Mouse (Mus musculus) kidney, embryonic 16.5 days (tissue): ENCODE measurements around the gene Trib3. TPM values are rescaled to one million over a fixed set of nuclear protein-coding genes. Genes with fewer than 3 reads are reported as not detected.
A peak's percentile ranks its signal among the peaks of the same experiment; 100 is the strongest.

Experiments
- ATAC-seq: fragments of 200-750 bp; cut with Nextera tagmentation; 2 replicates; pipeline ENCODE4 v1.8.0; 2017; ENCODE audit warnings: moderate TSS enrichment; ENCODE audit not compliant: low FRiP score, low TSS enrichment
- H3K27ac ChIP-seq: fragments of 300-500 bp; sonication (generic); 2 replicates; pipeline ENCODE4 v1.5.1; 2014; ENCODE audit warnings: low read length
- H3K27me3 ChIP-seq: fragments of 300-500 bp; sonication (generic); 2 replicates; pipeline ENCODE4 v1.6.1; 2014; ENCODE audit warnings: low read length, control low read depth, mixed read lengths; ENCODE audit not compliant: insufficient read depth
- H3K36me3 ChIP-seq: fragments of 300-500 bp; sonication (generic); 2 replicates; pipeline ENCODE4 v1.6.1; 2014; ENCODE audit warnings: low read length, control low read depth, mixed read lengths; ENCODE audit not compliant: insufficient read depth
- H3K4me1 ChIP-seq: fragments of 300-500 bp; sonication (generic); 2 replicates; pipeline ENCODE4 v1.6.1; 2014; ENCODE audit warnings: low read length, control low read depth, mixed read lengths; ENCODE audit not compliant: insufficient read depth
- H3K4me2 ChIP-seq: fragments of 300-500 bp; sonication (generic); replicated peaks from 2 replicates; pipeline ENCODE4 v1.6.1; 2014; ENCODE audit warnings: low read depth, low read length
- H3K4me3 ChIP-seq: fragments of 300-500 bp; sonication (generic); 2 replicates; pipeline ENCODE4 v1.5.1; 2014; ENCODE audit warnings: mild to moderate bottlenecking, low read length
- H3K9ac ChIP-seq: fragments of 300-500 bp; sonication (generic); replicated peaks from 2 replicates; pipeline ENCODE4 v1.6.1; 2014; ENCODE audit warnings: low read length
- H3K9me3 ChIP-seq: fragments of 300-500 bp; sonication (generic); 2 replicates; pipeline ENCODE4 v1.6.1; 2016; ENCODE audit warnings: low read length, control low read depth
- WGBS: fragments of 180-500 bp; shearing (Covaris S2); extraction: QIAGEN DNeasy Blood & Tissue Kit; methylation state at CpG from one replicate; pipeline ENCODE4 v1.1.7; 2014; 5-methylcytosine and 5-hydroxymethylcytosine counted together
- polyA plus RNA-seq: library from polyadenylated mRNA; unstranded; fragments of >200 nt; fragmentation: Nextera tagmentation; extraction: Ambion mirVana; gene quantifications from 2 replicates; pipeline ENCODE4 v1.2.1, GENCODE M21; 2015

The Trib3 gene
- polyA plus RNA-seq, 1 experiment from 2014 or later = 1.8 TPM

- H3K4me2 ChIP-seq = no peak overlapping the region
Measured at GRCm38 (mm10) chr2:152322198-152322597, 21.6 kb downstream of the Trib3 start.

DNA sequence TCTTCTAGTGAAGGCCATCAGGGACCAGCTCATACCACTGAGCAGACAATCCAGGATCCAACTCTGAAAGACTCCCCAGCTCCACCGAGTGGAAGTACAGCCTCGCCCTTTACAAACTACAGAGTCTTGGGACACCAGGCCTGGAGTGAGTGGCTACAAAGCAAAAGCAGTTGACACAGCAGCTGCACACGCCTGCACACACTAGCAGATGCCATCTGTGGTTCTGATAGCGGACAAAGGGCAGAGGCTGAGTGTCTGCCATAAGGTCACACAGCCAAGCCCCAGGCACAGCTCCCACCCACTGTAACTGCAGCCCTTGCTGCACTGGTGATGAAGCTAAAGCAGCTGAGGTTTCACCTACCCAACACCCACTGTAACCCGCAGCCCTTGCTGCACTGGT, 22.3 kb downstream of the Trib3 start:
- Histone ChIP-seq H3K27me3 (no peaks in the 10 kb centered on the region), H3K36me3 (peaks cover 70% of the 10 kb centered on the region), H3K27ac (no peak overlapping the region), H3K4me1 (no peaks in the 10 kb centered on the region), H3K9me3 (no peaks in the 10 kb centered on the region), H3K4me2 (no peak overlapping the region), H3K4me3 (no peak overlapping the region), H3K9ac (no peak overlapping the region)
- 85% methylated on average over 5 of the region's 5 CpGs for WGBS
- ATAC-seq = no peak

More at GRCm38 (mm10) chr2:152322198-152322597, 21.6 kb downstream of the Trib3 start:
- no peaks in the 10 kb centered on the region for H3K27me3 ChIP-seq
- H3K27ac ChIP-seq = no peak overlapping the region
- no peak overlapping the region for H3K9ac ChIP-seq
- WGBS = 90% methylated on average over 6 of the region's 6 CpGs
- no peak for ATAC-seq
- no peaks in the 10 kb centered on the region for H3K4me1 ChIP-seq
- no peaks in the 10 kb centered on the region for H3K9me3 ChIP-seq
- peaks cover 65% of the 10 kb centered on the region for H3K36me3 ChIP-seq
- H3K4me3 ChIP-seq = no peak overlapping the region

DNA sequence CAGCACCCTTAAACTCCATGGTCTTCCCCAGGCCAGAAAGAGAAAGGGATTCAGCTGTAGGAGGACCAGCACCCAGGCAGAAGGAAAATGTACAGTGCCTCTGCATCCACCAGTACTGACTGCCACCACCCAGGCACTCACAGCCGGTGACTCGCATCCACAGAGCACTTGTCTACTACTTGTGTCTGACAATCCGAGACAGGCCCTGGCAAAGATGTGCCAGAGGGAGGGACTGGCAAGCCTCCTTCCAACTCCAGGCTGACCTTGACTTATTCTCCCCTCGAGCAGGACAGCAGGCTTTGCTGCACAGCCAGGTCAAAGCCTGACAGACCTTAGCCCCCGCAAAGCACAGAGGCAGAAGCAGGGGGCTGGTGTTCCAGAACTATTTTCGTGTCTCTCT, 26.8 kb downstream of the Trib3 start:
- Histone ChIP-seq H3K4me1 (no peaks in the 10 kb centered on the region), H3K4me2 (no peak overlapping the region), H3K9me3 (no peaks in the 10 kb centered on the region), H3K27ac (no peak overlapping the region), H3K27me3 (no peaks in the 10 kb centered on the region), H3K9ac (no peak overlapping the region), H3K36me3 (peaks cover 65% of the 10 kb centered on the region), H3K4me3 (no peak overlapping the region)
- 83% methylated on average over 6 of the region's 6 CpGs for WGBS
- no peak for ATAC-seq

DNA sequence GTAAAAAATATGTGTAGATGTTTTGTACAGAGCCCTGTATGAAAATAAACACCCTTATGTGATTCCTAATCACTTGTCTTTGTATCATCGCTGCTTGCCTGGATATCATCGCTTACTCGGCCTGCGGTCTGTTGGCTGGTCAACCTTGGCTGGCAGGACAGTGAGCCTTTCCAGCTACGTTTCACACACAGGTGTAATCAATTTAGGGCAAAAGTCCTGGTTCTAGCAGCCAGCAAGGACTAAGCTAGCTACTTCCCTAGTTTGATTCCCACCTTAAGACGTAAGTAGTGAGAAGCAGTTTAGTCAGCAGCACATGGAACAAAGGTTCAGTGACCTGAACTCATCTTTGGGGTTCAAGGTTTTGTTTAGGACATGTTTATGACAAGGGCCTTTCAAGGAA, 29.9 kb downstream of the Trib3 start:
- no peaks in the 10 kb centered on the region for H3K4me1 ChIP-seq
- H3K4me3 ChIP-seq = no peak overlapping the region
- H3K9me3 ChIP-seq = no peaks in the 10 kb centered on the region
- WGBS = 89% methylated on average over 6 of the region's 6 CpGs
- H3K27ac ChIP-seq = no peak overlapping the region
- peaks cover 83% of the 10 kb centered on the region for H3K36me3 ChIP-seq
- ATAC-seq = no peak
- no peaks in the 10 kb centered on the region for H3K27me3 ChIP-seq
- no peak overlapping the region for H3K4me2 ChIP-seq
- H3K9ac ChIP-seq = no peak overlapping the region

- peaks cover 84% of the 10 kb centered on the region for H3K36me3 ChIP-seq
- H3K27ac ChIP-seq = no peak overlapping the region
- H3K27me3 ChIP-seq = no peaks in the 10 kb centered on the region
- no peak for ATAC-seq
- H3K4me3 ChIP-seq = no peak overlapping the region
- WGBS = 80% methylated on average over 7 of the region's 7 CpGs
- no peak overlapping the region for H3K4me2 ChIP-seq
- H3K9me3 ChIP-seq = no peaks in the 10 kb centered on the region
- H3K4me1 ChIP-seq = no peaks in the 10 kb centered on the region
- H3K9ac ChIP-seq = no peak overlapping the region
Measured at GRCm38 (mm10) chr2:152312996-152313395, 30.8 kb downstream of the Trib3 start.

- 90% methylated on average over 3 of the region's 3 CpGs for WGBS
- Histone ChIP-seq H3K9ac (no peak overlapping the region), H3K9me3 (no peaks in the 10 kb centered on the region), H3K4me3 (no peak overlapping the region), H3K36me3 (peaks cover 90% of the 10 kb centered on the region), H3K27me3 (no peaks in the 10 kb centered on the region), H3K4me2 (no peak overlapping the region), H3K27ac (no peak overlapping the region), H3K4me1 (no peaks in the 10 kb centered on the region)
- ATAC-seq = no peak
Measured at GRCm38 (mm10) chr2:152307186-152307585, 36.6 kb downstream of the Trib3 start.

DNA sequence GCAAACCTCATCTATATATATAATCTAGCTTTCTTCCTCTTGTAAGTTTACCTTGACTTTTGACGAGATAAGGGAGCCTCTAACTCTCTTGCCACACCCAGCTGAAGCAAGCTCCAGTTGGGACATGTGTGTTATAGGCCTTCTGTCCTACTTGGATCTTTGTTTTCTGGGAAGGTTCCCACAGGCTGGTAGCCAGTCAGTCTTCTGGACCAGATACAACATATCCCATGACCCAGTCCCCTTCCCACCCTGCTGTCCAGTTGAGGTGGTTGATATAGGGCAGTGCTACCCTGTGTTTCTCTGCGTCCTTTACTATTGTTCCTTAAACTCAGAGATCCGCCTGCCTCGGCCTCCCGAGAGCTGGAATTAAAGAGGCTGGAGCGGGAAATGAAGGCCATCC, 38.4 kb downstream of the Trib3 start:
- no peak overlapping the region for H3K27ac ChIP-seq
- no peaks in the 10 kb centered on the region for H3K4me1 ChIP-seq
- H3K36me3 ChIP-seq = peaks cover 77% of the 10 kb centered on the region
- no peak for ATAC-seq
- H3K27me3 ChIP-seq = no peaks in the 10 kb centered on the region
- H3K9me3 ChIP-seq = no peaks in the 10 kb centered on the region
- 93% methylated on average over 6 of the region's 6 CpGs for WGBS
- no peak overlapping the region for H3K9ac ChIP-seq
- H3K4me2 ChIP-seq = no peak overlapping the region
- no peak overlapping the region for H3K4me3 ChIP-seq

GRCm38 (mm10) chr2:152303781-152304180, 40.1 kb downstream of the Trib3 start:
- no peak overlapping the region for H3K27ac ChIP-seq
- H3K9me3 ChIP-seq = no peaks in the 10 kb centered on the region
- ATAC-seq = no peak
- H3K4me2 ChIP-seq = no peak overlapping the region
- no peaks in the 10 kb centered on the region for H3K4me1 ChIP-seq
- WGBS = 52% methylated on average over 5 of the region's 5 CpGs
- H3K27me3 ChIP-seq = no peaks in the 10 kb centered on the region
- H3K9ac ChIP-seq = no peak overlapping the region
- peaks cover 60% of the 10 kb centered on the region for H3K36me3 ChIP-seq
- H3K4me3 ChIP-seq = no peak overlapping the region

GRCm38 (mm10) chr2:152302862-152303261, 41.0 kb downstream of the Trib3 start:
- Histone ChIP-seq H3K4me3 (no peak overlapping the region), H3K4me2 (no peak overlapping the region), H3K4me1 (no peaks in the 10 kb centered on the region), H3K27me3 (no peaks in the 10 kb centered on the region), H3K9ac (no peak overlapping the region), H3K27ac (no peak overlapping the region), H3K36me3 (peaks cover 51% of the 10 kb centered on the region), H3K9me3 (no peaks in the 10 kb centered on the region)
- WGBS = 89% methylated on average over 2 of the region's 2 CpGs
- no peak for ATAC-seq

- peak overlapping the region; percentile 86; the same call in 1 of the 2 replicates for H3K27ac ChIP-seq
Measured at GRCm38 (mm10) chr2:152294541-152294940, 49.3 kb downstream of the Trib3 start.

More at GRCm38 (mm10) chr2:152294541-152294940, 49.3 kb downstream of the Trib3 start:
- no peaks in the 10 kb centered on the region for H3K9me3 ChIP-seq
- WGBS = 37% methylated on average over 5 of the region's 5 CpGs
- peak overlapping the region; percentile 79 for H3K4me2 ChIP-seq
- H3K36me3 ChIP-seq = no peaks in the 10 kb centered on the region
- ATAC-seq = no peak
- H3K27me3 ChIP-seq = no peaks in the 10 kb centered on the region
- H3K4me3 ChIP-seq = peak overlapping the region; percentile 90
- peak overlapping the region; percentile 95 for H3K9ac ChIP-seq
- H3K4me1 ChIP-seq = peaks cover 18% of the 10 kb centered on the region
